Mouse (Mus musculus): ENCODE measurements at regions not wholly inside any gene's neighbourhood (a gene's known extent, or its start where the extent isn't known, plus 50 kb on each side); places are given as distances from the start of the nearest gene placed in this dataset.
"Not testable (repeated sequence)": the region's sequence is repeated elsewhere in the genome, so short reads cannot be mapped to it uniquely, and the experiment has no call there.

DNA sequence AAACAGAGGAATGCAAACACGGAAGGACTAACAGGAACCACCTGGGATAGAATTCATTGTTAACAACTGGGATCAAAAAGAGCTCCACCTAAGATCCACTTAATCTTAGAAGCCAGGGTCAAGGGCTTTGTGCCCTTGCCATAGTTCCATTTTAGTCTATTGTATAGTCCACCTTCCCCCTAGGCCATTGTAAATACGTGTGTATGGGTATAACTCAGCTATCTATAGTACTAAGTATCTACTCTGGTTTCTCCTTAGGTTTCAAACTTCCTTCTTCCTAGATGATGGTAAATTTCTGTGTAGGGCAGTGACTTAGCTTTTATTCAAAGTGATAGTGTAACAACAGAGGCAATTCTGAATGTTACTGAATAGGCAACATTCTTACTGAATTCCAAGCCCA is 57.3 kb upstream of the Cobl start:
- not testable (repeated sequence) for TF ChIP-seq POLR2A (IDR thresholded peaks at IDR 0.05; ENCODE audit: insufficient read depth, low read length); CTCF (IDR thresholded peaks at IDR 0.05; ENCODE audit: low read depth, low read length); EP300 (IDR thresholded peaks at IDR 0.05; ENCODE audit: insufficient read depth, low read depth, low read length)

Measured in ES-Bruce4 (cell line).